Mouse (Mus musculus): ENCODE results near the gene Apoa4.

Gene Apoa4

DNA sequence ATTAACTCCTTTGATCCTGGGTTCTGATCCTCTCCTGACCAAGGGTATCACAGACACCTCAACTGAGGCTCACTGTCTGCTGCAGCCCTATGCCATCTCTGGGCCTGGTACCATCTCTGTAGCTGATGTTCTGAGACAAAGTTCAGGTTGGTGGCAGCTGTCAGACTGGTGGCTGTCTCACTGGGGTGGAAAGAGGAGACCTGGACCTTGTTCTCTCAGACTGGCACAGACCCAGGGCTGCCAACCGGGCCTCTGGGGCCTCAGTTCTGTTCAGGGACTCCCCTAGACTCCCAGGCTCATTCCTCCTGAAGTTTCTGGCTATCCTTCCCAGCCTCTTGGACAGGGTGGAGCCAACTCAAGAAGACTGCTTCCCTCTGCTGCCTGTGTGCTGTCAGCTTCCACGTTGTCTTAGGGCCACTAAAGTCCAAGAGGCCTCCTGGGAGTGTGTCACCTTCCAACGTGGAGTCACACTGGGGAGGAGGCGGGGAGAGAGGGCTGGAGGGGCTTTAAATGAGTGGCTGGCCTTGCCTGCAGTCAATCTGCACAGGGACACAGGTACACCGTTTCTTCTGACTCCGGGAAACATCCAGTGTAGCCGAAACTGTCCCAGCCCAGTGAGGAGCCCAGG is at the start of gene Apoa4:
TSS of gene Apoa4 (plus strand) at position 171 of the 628 bp plus-strand sequence.
- DNase-seq = peak; percentile 54

- DNase-seq = no peak
Measured at GRCm38 (mm10) chr9:46191234-46191633, 49.3 kb upstream of the Apoa4 start.

- peak; percentile 63 for DNase-seq
Measured at GRCm38 (mm10) chr9:46191644-46192043, 48.9 kb upstream of the Apoa4 start.

DNA sequence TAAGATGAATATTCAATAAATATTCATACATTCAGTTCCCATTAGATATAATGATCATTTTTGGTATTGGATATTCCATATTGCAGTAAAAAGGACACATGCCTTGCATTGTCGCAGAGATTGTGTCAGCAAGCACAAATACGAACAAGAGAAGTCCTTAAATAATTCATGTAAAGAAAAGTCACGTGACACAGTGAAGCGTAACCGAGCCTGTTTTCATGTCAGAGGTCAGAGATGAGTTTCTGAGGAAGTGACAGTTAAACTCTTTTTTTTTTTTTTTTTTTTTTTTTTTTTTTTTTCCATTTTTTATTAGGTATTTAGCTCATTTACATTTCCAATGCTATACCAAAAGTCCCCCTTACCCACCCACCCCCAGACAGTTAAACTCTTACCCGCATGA is 47.9 kb upstream of the Apoa4 start:
- no peak for DNase-seq

GRCm38 (mm10) chr9:46194809-46195208 is 45.7 kb upstream of the Apoa4 start:
- DNase-seq = no peak

DNA sequence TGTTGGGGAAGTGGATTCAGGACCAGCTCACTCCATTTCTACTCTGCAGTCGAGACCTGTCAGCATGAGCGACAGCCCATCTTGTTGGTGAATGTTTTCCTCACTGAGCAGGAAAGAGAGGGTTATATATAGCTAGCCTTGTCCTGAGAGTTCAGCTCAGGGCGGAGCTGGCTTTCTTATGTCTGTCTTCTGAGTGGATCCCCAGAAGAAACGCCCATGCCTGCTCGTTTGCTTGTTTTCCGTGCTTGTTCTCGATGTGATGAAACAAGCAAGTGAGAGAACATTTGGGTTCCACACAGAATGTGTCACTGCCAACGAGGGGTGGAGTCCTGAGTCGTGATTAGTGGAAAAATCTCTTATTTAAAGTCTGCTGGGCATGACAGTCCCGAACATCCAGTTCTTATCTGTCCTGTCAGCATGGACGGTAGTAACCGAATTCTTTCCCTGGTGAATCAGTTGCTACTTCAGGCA is 43.8 kb upstream of the Apoa4 start:
- peak; percentile 46 for DNase-seq

DNA sequence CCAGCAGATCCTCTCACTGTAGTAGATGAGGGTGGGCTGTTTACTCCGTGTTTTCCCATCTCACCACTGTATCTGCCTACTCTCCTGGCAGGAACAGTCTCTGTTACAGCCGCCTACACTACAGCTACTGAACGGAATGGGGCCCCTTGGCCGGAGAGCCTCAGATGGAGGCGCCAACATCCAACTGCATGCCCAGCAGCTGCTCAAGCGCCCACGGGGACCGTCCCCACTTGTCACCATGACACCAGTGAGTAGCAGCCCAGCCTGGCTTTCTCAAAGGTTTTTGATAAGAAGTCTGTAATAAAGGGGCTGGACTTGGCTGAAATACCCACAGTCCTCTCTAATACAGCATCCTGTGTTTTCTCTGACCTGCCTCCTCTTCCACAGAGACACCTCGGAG is 42.0 kb upstream of the Apoa4 start:
- no peak for DNase-seq

DNA sequence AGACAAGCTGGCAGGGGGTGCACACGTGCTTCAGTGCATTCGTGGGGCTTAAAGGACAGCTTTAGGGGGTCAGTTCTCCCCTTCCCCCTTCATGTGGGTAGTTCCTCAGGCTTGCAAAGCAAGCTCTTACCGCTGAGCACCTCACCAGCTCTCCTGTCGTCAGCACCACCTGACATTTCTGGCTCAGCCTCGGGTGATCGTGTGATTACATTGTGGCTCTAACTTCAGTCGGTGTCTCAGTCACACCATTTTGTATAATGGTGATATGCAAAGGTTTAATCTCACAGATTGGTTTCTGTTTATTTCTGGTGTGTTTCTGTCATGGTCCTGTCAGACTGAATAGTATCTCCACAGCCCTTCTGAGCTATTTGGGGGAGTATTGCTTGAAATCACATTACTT is 41.6 kb upstream of the Apoa4 start:
- DNase-seq = no peak

DNA sequence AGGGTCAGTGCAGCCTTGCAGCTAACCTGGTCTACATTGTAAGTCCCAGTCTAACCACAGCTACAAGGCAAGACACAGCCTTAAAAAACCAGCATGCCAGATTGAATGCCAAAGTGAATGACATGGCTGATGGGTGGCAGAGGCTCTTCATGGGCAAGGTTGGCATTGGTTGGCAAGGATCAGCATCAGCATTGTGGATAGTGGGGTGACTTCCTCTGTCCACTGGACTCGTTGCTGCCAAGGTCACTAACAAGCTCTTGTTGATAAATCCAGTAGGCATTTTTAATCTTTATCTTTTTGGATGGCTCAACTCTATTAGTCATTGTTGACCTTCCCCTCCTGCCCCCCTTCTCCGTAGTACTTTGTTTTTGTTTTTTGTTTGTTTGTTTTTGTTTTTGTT is 40.9 kb upstream of the Apoa4 start:
- DNase-seq = no peak

GRCm38 (mm10) chr9:46206834-46207500 is 33.5 kb upstream of the Apoa4 start:
- DNase-seq = peak; percentile 84

DNA sequence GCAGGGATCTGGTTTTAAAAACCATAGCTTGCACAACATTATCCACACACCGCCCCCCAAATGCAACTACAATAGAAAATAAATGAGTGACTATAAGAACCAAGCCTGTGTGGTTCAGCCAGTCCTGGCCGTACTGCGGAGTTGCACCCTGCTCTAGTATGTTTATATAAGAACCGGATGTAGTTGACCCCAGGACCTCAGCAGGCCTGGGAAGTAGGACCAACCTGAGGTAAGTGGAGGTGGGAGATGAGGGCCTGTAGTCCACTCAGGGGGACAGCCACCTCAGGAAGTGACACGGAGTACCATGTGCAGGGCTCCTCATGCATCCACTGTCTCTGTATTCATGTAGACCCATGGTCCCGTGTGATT is 33.0 kb upstream of the Apoa4 start:
- DNase-seq = no peak

GRCm38 (mm10) chr9:46208401-46208974 is 32.0 kb upstream of the Apoa4 start:
- no peak for DNase-seq

DNA sequence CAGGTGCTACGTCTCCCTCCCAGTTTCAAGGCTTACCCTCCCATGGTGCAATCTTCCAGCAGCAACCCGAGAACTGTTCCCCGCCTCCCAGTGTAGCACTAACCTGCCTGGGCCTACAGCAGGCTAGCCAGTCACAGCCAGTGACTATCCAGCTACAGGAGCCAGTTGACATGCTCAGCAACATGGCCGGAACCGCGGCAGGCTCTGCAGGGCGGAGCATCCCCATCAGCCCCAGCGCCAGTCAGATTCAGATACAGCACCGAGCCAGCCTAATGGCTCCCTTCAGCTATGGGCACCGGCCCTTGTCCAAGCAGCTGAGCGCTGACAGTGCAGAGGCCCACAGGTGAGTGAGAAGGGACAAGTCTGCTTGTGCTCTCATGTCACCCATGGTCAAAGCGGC is 30.0 kb upstream of the Apoa4 start:
- no peak for DNase-seq

GRCm38 (mm10) chr9:46214276-46214675 is 26.2 kb upstream of the Apoa4 start:
- no peak for DNase-seq

DNA sequence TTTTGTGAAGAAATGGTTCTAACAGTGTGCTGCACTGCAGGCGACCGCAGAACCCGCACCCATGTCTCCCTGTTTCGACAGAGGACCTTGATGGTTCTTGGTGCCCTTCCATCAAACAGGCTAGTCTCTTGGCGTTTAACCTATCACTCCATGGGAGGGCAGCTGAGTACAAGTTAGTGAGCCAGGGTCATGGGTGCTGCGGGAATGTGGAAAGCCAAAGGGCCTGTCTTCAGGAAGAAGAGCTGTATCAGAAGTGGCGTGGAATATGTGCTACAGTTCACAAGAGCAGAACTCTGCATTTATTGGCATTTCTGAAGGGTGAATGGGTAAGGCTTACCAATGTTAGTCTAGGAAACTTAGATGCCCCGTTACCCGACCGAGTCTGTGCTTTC is 25.6 kb upstream of the Apoa4 start:
- DNase-seq = no peak

DNA sequence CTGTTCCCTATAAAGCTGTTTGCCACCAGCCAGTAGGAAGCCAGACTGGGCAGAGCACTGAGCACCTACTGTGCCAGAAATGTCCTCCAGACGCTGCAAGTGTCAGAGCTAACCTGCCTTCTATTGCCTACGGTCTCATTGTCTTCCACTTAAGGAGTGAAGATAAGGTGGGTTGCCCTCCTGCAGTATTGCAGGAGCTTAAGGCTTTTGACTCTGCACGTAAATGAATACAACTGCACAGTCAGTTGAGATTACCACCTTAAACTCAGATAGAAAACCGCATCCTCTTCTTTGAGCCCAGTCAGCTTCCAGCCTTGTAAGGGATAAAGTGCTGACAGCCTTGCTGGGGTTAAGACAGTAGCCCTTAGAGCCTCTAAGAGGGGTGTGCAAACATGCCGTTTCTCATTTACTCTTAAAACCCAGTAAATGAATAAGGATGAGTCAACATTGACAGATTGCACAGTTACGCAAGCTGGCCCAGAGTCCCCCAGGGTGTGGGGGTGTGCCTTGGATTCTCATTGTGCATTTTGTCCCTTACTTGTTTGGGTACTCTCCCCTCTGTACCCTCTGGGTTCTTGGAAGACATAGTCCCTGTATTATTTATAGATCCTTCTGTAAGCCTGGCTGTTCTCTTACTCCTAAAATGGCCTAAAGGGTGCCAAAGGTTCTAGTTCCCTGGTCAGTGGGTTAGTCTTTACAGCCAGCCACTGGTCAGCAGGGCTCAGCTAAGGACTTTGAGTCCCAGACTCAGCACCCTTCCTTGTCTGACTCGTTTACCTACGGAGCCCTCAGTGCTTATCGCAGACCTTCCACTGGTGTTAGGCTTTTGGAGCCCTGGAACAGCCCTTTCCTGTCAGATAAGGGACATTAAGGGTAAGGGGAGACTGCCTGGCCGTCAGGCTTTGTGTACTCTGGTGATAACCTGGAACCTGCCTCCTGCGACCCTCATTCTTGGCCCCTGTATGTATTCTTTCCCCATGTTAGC is 24.9 kb upstream of the Apoa4 start:
- peak; percentile 53 for DNase-seq

- no peak for DNase-seq
Measured at GRCm38 (mm10) chr9:46216744-46217470, 23.6 kb upstream of the Apoa4 start.

DNA sequence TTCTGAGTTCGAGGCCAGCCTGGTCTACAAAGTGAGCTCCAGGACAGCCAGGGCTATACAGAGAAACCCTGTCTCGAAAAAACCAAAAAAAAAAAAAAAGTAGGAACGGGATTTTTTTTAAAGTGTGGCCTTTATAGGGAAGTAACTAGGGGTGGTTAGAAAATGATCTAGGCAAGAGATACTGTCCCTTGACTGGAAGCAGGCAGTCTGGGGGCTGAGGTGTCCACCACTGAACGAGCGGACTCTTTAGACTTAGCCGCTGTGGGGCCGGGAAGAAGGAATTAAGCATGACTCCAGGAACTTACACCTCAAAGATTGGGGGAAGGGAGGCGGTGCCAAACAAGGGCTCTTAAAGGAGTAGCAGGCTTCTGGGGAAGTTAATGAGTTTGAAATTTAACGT is 22.3 kb upstream of the Apoa4 start:
- DNase-seq = no peak

GRCm38 (mm10) chr9:46223090-46223489 is 17.4 kb upstream of the Apoa4 start:
- DNase-seq = peak; percentile 37

- peak; percentile 47 for DNase-seq
Measured at GRCm38 (mm10) chr9:46224101-46224500, 16.4 kb upstream of the Apoa4 start.

DNA sequence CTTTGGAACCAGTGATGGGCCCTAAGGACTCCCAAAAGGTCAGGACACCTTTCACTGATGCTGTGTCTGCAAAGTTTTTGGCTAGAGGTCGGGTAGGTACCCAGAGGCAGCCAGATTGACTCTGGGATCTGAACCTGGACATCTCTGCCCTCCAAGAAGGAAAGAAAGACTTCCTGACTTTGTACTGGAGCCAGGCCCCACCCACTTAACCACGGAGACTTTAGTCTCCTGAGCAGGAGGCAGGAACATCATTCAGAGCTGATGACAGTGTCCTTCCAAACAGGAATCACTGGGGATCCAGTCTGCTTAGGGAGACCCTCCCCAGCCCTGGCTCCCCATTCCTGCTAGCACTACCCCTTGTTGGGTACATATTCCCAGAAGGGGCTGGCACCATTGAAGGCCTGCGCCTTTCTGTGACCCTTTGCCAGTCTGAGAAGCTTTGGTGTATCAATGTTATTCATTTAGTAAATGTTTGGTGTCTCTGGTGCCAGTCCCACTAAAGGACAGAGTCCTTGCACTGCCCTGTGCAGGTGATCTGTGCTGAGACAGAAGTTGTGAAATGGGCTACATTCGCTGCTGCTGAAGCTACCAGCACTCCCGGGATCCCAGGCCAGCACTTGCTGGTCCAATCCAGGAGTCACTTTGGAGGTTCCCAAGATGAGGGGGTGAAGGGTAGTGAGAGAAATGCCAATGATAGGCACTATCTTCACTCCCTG is 15.4 kb upstream of the Apoa4 start:
- peak; percentile 52 for DNase-seq
